Mouse (Mus musculus): ENCODE results near the gene Pde8a. TPM values are rescaled to one million over a fixed set of nuclear protein-coding genes. Genes with fewer than 3 reads are reported as not detected.
A peak's percentile ranks its signal among the peaks of the same experiment; 100 is the strongest.

The Pde8a gene
- polyA plus RNA-seq (2014; fragmentation: Nextera tagmentation; extraction: Ambion mirVana) = 4.1 and 5.0 TPM in 2 replicates

DNA sequence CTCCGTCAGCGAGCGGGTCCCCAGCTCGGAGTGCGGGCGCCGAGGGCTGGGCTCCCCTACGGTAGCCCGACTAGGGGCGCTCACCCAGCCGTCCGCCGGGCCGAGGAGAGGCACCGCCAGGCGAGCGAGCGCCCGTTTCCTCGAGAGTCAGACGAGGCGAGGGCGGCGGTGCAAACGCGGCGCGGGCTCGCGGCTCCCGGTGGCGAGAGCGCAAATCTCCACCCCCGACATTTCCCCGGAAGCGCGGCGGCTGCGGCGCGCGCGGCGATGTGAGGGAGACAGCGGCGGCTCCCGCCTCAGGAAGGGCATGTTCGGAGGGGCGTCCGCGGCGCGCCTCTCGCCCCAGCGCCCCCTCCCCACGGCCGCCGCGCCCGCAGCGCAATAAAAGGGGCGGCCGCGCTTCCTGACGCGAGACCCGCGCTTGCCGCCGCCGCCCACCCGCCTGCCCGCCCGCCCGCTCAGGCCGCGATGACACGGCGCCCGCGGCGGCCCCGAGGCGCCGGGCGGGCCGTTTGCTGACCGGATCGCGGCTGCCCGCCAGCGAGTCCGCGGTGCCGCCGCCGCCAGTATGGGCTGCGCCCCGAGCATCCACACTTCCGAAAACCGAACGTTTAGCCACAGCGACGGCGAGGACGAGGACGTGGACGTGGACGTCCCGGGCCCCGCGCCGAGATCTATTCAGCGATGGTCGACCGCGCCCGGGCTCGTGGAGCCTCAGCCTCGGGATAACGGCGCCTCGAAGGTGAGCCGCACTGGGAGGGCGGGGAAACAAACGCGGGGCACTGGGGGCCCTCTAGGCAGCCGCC is at the start of gene Pde8a:
Gene Pde8a, plus strand, starts transcription at position 250 of the 806 bp plus-strand sequence.
- no peaks in the 10 kb centered on the region for H3K36me3 ChIP-seq (replicated peaks; ENCODE audit: control insufficient read depth, insufficient read depth, low read depth, low read length)
- H3K4me2 ChIP-seq (ENCODE audit: low read depth, low read length) = peak within 1 kb of the TSS; percentile 48
- no peaks in the 10 kb centered on the region for H3K9me3 ChIP-seq (replicated peaks; ENCODE audit: control insufficient read depth, low read length)
- peak within 1 kb of the TSS; percentile 39; the same call in 1 of the 2 replicates for H3K27ac ChIP-seq (replicated peaks; ENCODE audit: low read depth, low read length)
- 1% methylated on average over 112 of the region's 128 CpGs for WGBS
- peak within 1 kb of the TSS; percentile 39 for H3K4me3 ChIP-seq (ENCODE audit: low read depth, low read length)
- H3K27me3 ChIP-seq (ENCODE audit: control insufficient read depth, insufficient read depth, low read length) = peaks cover 32% of the 10 kb centered on the region
- peak within 1 kb of the TSS; percentile 43 for H3K9ac ChIP-seq (replicated peaks; ENCODE audit: low read length)
- ATAC-seq (replicated peaks; ENCODE audit: insufficient number of reproducible peaks, low FRiP score, low TSS enrichment, low read depth) = no peak; the same call in 1 of the 2 replicates
- DNase-seq (ENCODE audit: low spot score) = no peak
- H3K4me1 ChIP-seq (ENCODE audit: control insufficient read depth, insufficient read depth, low read length) = peaks cover 9% of the 10 kb centered on the region

DNA sequence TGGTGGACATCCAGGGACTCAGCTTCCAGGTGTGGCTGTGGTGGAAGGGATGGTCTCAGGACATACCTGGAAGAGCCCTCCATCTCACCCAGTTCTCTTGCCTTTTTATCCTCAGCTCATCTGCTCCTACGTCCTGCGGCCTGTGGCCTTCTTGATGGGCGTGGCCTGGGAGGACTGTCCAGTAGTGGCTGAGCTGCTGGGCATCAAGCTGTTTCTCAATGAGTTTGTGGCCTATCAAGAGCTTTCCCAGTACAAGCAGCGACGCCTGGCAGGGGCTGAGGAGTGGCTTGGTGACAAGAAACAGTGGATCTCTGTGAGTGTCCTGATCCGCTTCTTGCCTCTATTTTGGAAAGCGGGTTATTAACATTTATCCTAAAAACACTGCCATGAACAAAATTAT is 49.0 kb upstream of the Pde8a start:
- H3K4me2 ChIP-seq (ENCODE audit: low read depth, low read length) = no peak overlapping the region
- no peaks in the 10 kb centered on the region for H3K9me3 ChIP-seq (replicated peaks; ENCODE audit: control insufficient read depth, low read length)
- H3K27me3 ChIP-seq (ENCODE audit: control insufficient read depth, insufficient read depth, low read length) = no peaks in the 10 kb centered on the region
- no peak overlapping the region for H3K4me3 ChIP-seq (ENCODE audit: low read depth, low read length)
- no peaks in the 10 kb centered on the region for H3K4me1 ChIP-seq (ENCODE audit: control insufficient read depth, insufficient read depth, low read length)
- ATAC-seq (replicated peaks; ENCODE audit: insufficient number of reproducible peaks, low FRiP score, low TSS enrichment, low read depth) = no peak
- no peak overlapping the region for H3K27ac ChIP-seq (replicated peaks; ENCODE audit: low read depth, low read length)
- no peak overlapping the region for H3K9ac ChIP-seq (replicated peaks; ENCODE audit: low read length)
- H3K36me3 ChIP-seq (replicated peaks; ENCODE audit: control insufficient read depth, insufficient read depth, low read depth, low read length) = no peaks in the 10 kb centered on the region
- WGBS = 68% methylated on average over 7 of the region's 7 CpGs
- no peak for DNase-seq (ENCODE audit: low spot score)

DNA sequence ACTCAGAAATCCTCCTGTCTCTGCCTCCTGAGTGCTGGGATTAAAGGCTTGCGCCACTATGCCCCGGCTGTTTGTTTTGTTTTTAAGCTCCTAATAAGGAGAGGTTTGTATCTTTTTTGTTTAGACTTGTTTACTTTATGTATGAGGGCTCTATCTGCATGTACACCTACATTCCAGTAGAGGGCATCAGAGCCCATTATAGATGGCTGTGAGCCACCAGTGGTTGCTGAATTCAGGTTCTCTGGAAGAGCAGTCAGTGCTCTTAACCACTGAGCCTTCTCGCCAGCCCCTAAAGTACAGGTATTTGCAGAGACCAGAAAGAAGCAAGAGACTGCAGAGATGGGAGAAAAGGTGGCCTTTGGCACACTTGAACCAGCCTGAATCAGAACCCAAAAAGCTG is 46.3 kb upstream of the Pde8a start:
- no peak overlapping the region for H3K4me2 ChIP-seq (ENCODE audit: low read depth, low read length)
- H3K4me3 ChIP-seq (ENCODE audit: low read depth, low read length) = no peak overlapping the region
- H3K36me3 ChIP-seq (replicated peaks; ENCODE audit: control insufficient read depth, insufficient read depth, low read depth, low read length) = no peaks in the 10 kb centered on the region
- no peak overlapping the region for H3K27ac ChIP-seq (replicated peaks; ENCODE audit: low read depth, low read length)
- ATAC-seq (replicated peaks; ENCODE audit: insufficient number of reproducible peaks, low FRiP score, low TSS enrichment, low read depth) = no peak
- no peaks in the 10 kb centered on the region for H3K4me1 ChIP-seq (ENCODE audit: control insufficient read depth, insufficient read depth, low read length)
- DNase-seq (ENCODE audit: low spot score) = peak; percentile 75
- H3K9me3 ChIP-seq (replicated peaks; ENCODE audit: control insufficient read depth, low read length) = no peaks in the 10 kb centered on the region
- no peak overlapping the region for H3K9ac ChIP-seq (replicated peaks; ENCODE audit: low read length)
- H3K27me3 ChIP-seq (ENCODE audit: control insufficient read depth, insufficient read depth, low read length) = no peaks in the 10 kb centered on the region
- 43% methylated on average over 3 of the region's 3 CpGs for WGBS

DNA sequence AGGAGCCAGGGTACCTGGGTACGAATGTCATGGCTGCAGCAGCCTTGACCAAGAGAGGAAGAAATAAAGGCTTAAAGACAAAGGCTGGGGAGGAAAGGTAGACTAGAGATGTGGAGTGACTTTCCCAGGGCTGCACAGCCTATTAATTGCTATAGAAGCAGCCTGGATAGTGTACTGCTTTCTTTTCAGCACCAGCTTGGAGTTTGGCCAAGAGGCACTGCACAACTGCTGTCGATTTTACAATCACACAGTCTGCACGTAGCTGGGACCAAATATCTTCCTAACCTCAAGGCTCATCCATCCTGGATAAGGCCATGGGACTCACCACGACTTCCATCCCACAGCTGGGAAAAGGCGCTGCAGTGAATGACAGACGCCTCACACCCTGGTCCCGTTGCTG is 44.0 kb upstream of the Pde8a start:
- ATAC-seq (replicated peaks; ENCODE audit: insufficient number of reproducible peaks, low FRiP score, low TSS enrichment, low read depth) (no peak), DNase-seq (ENCODE audit: low spot score) (no peak)
- Histone ChIP-seq H3K36me3 (replicated peaks; ENCODE audit: control insufficient read depth, insufficient read depth, low read depth, low read length) (no peaks in the 10 kb centered on the region), H3K4me3 (ENCODE audit: low read depth, low read length) (no peak overlapping the region), H3K9me3 (replicated peaks; ENCODE audit: control insufficient read depth, low read length) (no peaks in the 10 kb centered on the region), H3K27me3 (ENCODE audit: control insufficient read depth, insufficient read depth, low read length) (no peaks in the 10 kb centered on the region), H3K4me1 (ENCODE audit: control insufficient read depth, insufficient read depth, low read length) (no peaks in the 10 kb centered on the region), H3K27ac (replicated peaks; ENCODE audit: low read depth, low read length) (no peak overlapping the region), H3K4me2 (ENCODE audit: low read depth, low read length) (no peak overlapping the region), H3K9ac (replicated peaks; ENCODE audit: low read length) (no peak overlapping the region)
- WGBS = 79% methylated on average over 7 of the region's 7 CpGs

DNA sequence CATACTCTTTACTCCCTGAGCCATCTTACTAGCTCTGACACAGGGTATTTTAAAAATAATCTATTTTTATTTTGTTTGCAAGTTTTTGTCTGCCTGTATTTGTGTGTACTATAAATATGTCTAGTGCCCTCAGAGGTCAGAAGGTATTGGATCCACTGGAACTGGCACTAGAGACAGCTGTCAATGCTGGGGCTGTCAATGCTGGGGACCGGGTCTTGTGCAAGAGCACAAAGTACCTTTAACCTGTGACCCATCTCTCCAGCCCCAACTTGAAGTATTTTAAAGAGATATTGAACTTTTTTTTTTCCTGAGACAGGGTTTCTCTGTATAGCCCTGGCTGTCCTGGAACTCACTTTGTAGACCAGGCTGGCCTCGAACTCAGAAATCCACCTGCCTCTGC is 39.5 kb upstream of the Pde8a start:
- H3K9me3 ChIP-seq (replicated peaks; ENCODE audit: control insufficient read depth, low read length) = no peaks in the 10 kb centered on the region
- DNase-seq (ENCODE audit: low spot score) (no peak), ATAC-seq (replicated peaks; ENCODE audit: insufficient number of reproducible peaks, low FRiP score, low TSS enrichment, low read depth) (no peak)
- H3K4me3 ChIP-seq (ENCODE audit: low read depth, low read length) = no peak overlapping the region
- no peak overlapping the region for H3K9ac ChIP-seq (replicated peaks; ENCODE audit: low read length)
- H3K27ac ChIP-seq (replicated peaks; ENCODE audit: low read depth, low read length) = no peak overlapping the region
- no peaks in the 10 kb centered on the region for H3K27me3 ChIP-seq (ENCODE audit: control insufficient read depth, insufficient read depth, low read length)
- no peak overlapping the region for H3K4me2 ChIP-seq (ENCODE audit: low read depth, low read length)
- H3K4me1 ChIP-seq (ENCODE audit: control insufficient read depth, insufficient read depth, low read length) = no peaks in the 10 kb centered on the region
- WGBS = 93% methylated on average over 2 of the region's 2 CpGs
- no peaks in the 10 kb centered on the region for H3K36me3 ChIP-seq (replicated peaks; ENCODE audit: control insufficient read depth, insufficient read depth, low read depth, low read length)

DNA sequence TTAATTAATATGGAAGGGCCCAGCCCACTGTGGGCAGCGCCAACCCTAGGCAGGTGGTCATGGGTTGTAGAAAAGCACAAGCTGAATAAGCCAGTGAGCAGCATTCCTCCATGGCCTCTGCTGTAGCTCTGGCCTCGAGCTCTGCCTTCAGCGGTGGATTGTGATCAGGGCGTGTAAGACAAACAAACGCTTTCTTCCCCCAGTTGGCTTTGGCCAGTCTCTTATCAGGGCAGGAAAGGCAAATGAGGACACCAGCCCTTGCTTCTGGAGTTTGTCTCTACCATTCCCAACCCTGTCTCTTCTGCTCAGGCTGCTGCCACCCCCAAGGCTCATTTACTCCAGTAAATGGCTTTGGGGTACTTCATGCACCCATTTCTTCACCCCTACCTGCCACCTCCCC is 38.7 kb upstream of the Pde8a start:
- no peak overlapping the region for H3K4me3 ChIP-seq (ENCODE audit: low read depth, low read length)
- H3K9ac ChIP-seq (replicated peaks; ENCODE audit: low read length) = no peak overlapping the region
- H3K27me3 ChIP-seq (ENCODE audit: control insufficient read depth, insufficient read depth, low read length) = no peaks in the 10 kb centered on the region
- H3K36me3 ChIP-seq (replicated peaks; ENCODE audit: control insufficient read depth, insufficient read depth, low read depth, low read length) = no peaks in the 10 kb centered on the region
- H3K9me3 ChIP-seq (replicated peaks; ENCODE audit: control insufficient read depth, low read length) = no peaks in the 10 kb centered on the region
- no peak for DNase-seq (ENCODE audit: low spot score)
- no peak for ATAC-seq (replicated peaks; ENCODE audit: insufficient number of reproducible peaks, low FRiP score, low TSS enrichment, low read depth)
- H3K27ac ChIP-seq (replicated peaks; ENCODE audit: low read depth, low read length) = no peak overlapping the region
- 76% methylated on average over 5 of the region's 5 CpGs for WGBS
- no peaks in the 10 kb centered on the region for H3K4me1 ChIP-seq (ENCODE audit: control insufficient read depth, insufficient read depth, low read length)
- H3K4me2 ChIP-seq (ENCODE audit: low read depth, low read length) = no peak overlapping the region

- no peak for ATAC-seq (replicated peaks; ENCODE audit: insufficient number of reproducible peaks, low FRiP score, low TSS enrichment, low read depth)
- Histone ChIP-seq H3K4me1 (ENCODE audit: control insufficient read depth, insufficient read depth, low read length) (no peaks in the 10 kb centered on the region), H3K36me3 (replicated peaks; ENCODE audit: control insufficient read depth, insufficient read depth, low read depth, low read length) (no peaks in the 10 kb centered on the region), H3K4me3 (ENCODE audit: low read depth, low read length) (no peak overlapping the region), H3K9me3 (replicated peaks; ENCODE audit: control insufficient read depth, low read length) (no peaks in the 10 kb centered on the region), H3K27me3 (ENCODE audit: control insufficient read depth, insufficient read depth, low read length) (no peaks in the 10 kb centered on the region), H3K27ac (replicated peaks; ENCODE audit: low read depth, low read length) (no peak overlapping the region), H3K4me2 (ENCODE audit: low read depth, low read length) (no peak overlapping the region), H3K9ac (replicated peaks; ENCODE audit: low read length) (no peak overlapping the region)
- 39% methylated on average over 5 of the region's 5 CpGs for WGBS
- DNase-seq (ENCODE audit: low spot score) = no peak
Measured at GRCm38 (mm10) chr7:81176187-81176769, 37.1 kb upstream of the Pde8a start.

DNA sequence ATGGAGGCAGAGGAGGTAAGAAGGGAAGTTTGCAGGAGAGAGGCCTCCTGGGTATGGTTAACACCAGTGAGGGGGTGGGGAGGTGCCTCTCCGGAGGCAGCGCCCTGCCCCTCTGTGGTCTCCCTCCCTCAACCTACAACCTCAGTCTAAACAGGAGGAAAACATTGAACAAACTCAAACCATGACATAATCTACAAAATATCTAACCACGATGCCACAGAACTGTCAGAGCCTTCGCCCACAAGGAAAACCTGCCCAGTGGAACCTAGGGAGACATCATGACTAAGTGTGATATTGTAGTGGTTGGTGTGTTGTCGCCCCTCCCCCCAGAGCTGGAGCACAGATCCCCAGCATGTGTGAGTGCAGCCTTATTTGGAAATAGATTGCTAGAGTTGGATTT is 33.9 kb upstream of the Pde8a start:
- Histone ChIP-seq H3K9me3 (replicated peaks; ENCODE audit: control insufficient read depth, low read length) (no peaks in the 10 kb centered on the region), H3K36me3 (replicated peaks; ENCODE audit: control insufficient read depth, insufficient read depth, low read depth, low read length) (no peaks in the 10 kb centered on the region), H3K4me2 (ENCODE audit: low read depth, low read length) (no peak overlapping the region), H3K9ac (replicated peaks; ENCODE audit: low read length) (no peak overlapping the region), H3K4me3 (ENCODE audit: low read depth, low read length) (no peak overlapping the region), H3K4me1 (ENCODE audit: control insufficient read depth, insufficient read depth, low read length) (no peaks in the 10 kb centered on the region), H3K27ac (replicated peaks; ENCODE audit: low read depth, low read length) (no peak overlapping the region), H3K27me3 (ENCODE audit: control insufficient read depth, insufficient read depth, low read length) (no peaks in the 10 kb centered on the region)
- WGBS = 65% methylated on average over 5 of the region's 5 CpGs
- ATAC-seq (replicated peaks; ENCODE audit: insufficient number of reproducible peaks, low FRiP score, low TSS enrichment, low read depth) (no peak), DNase-seq (ENCODE audit: low spot score) (no peak)

All from embryonic facial prominence, embryonic 11.5 days (tissue).